Mouse (Mus musculus): Measurements from ENCODE around the gene Vwa8. TPM values are rescaled to one million over a fixed set of nuclear protein-coding genes. Genes with fewer than 3 reads are reported as not detected.

Vwa8 gene
- polyA plus RNA-seq, 2 experiments, result 11.8 to 14.0 TPM

DNA sequence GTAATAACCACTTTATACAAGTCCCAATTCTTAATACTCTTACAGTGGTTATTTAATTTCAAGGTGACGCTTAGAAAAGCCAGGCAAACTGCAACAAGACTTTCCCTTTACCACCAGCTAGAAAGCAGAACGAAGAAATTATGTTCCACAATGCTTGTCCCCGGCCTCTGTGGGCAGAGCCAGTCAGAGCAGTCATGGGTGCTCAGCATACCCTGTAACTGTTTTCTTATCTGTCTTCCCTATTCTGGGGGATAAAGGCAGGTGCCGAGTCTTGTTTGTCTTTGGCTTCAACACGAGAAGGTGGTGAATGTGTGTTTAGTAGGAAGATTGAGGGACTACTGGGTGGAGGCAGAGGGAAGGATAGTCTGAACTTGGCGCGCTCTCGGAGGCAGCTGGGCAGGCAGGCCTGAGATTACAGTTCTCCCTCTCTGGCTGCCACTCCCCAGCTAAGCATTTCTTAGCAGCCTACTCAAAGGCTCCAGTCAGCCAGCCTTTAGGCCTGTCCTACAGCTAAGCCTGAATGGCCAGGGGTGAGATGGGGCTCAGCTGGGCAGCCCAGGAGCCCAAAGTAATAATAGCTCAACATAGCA, 365.9 kb downstream of the Vwa8 start:
- Histone ChIP-seq H3K9ac (ENCODE audit: low read depth, low read length, severe bottlenecking) (no peak overlapping the region), H3K27ac (replicated peaks; ENCODE audit: low read depth, low read length) (no peak overlapping the region), H3K4me3 (replicated peaks; ENCODE audit: low read length) (no peak overlapping the region), H3K9me3 (ENCODE audit: control insufficient read depth, low read length) (no peaks in the 10 kb centered on the region), H3K27me3 (ENCODE audit: control insufficient read depth, insufficient read depth, low read length) (no peaks in the 10 kb centered on the region), H3K36me3 (ENCODE audit: control insufficient read depth, insufficient read depth, low read length) (no peaks in the 10 kb centered on the region), H3K4me2 (replicated peaks; ENCODE audit: low read depth, low read length, severe bottlenecking) (no peak overlapping the region), H3K4me1 (ENCODE audit: control insufficient read depth, insufficient read depth, low read length) (no peaks in the 10 kb centered on the region)
- no peak for TF ChIP-seq POLR2A (IDR thresholded peaks at IDR 0.05; ENCODE audit: borderline replicate concordance, extremely low read depth, insufficient read depth, insufficient read length)
- ATAC-seq (ENCODE audit: low FRiP score, low read depth) (no peak), DNase-seq (ENCODE audit: low spot score) (no peak)
- 86% methylated on average over 8 of the region's 8 CpGs for WGBS

DNA sequence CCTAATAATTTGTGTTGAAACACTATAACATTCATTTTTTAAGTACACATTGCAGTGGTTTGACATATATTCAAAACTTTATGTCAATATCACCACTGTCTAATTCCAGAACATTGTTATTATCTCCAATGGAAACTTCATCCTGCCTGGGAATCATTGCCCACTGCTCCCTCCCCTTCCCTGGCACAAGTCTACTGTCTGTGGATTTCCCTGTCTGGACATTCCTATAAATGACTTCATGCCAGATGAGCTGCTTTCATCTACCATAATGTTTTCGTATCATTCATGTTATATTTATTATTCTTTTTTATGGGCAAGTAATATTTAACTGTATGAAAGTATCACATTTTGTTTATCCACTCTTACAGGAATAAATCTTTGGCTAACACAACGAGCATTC, 367.5 kb downstream of the Vwa8 start:
- no peak for TF ChIP-seq POLR2A (IDR thresholded peaks at IDR 0.05; ENCODE audit: borderline replicate concordance, extremely low read depth, insufficient read depth, insufficient read length)
- no peak overlapping the region for H3K4me3 ChIP-seq (replicated peaks; ENCODE audit: low read length)
- WGBS, result 32% methylated on average over 2 of the region's 2 CpGs
- H3K4me1 ChIP-seq (ENCODE audit: control insufficient read depth, insufficient read depth, low read length), result no peaks in the 10 kb centered on the region
- H3K4me2 ChIP-seq (replicated peaks; ENCODE audit: low read depth, low read length, severe bottlenecking), result no peak overlapping the region
- no peaks in the 10 kb centered on the region for H3K36me3 ChIP-seq (ENCODE audit: control insufficient read depth, insufficient read depth, low read length)
- no peaks in the 10 kb centered on the region for H3K27me3 ChIP-seq (ENCODE audit: control insufficient read depth, insufficient read depth, low read length)
- H3K9ac ChIP-seq (ENCODE audit: low read depth, low read length, severe bottlenecking), result no peak overlapping the region
- ATAC-seq (ENCODE audit: low FRiP score, low read depth), result no peak
- DNase-seq (ENCODE audit: low spot score), result no peak
- no peak overlapping the region for H3K27ac ChIP-seq (replicated peaks; ENCODE audit: low read depth, low read length)
- H3K9me3 ChIP-seq (ENCODE audit: control insufficient read depth, low read length), result no peaks in the 10 kb centered on the region

DNA sequence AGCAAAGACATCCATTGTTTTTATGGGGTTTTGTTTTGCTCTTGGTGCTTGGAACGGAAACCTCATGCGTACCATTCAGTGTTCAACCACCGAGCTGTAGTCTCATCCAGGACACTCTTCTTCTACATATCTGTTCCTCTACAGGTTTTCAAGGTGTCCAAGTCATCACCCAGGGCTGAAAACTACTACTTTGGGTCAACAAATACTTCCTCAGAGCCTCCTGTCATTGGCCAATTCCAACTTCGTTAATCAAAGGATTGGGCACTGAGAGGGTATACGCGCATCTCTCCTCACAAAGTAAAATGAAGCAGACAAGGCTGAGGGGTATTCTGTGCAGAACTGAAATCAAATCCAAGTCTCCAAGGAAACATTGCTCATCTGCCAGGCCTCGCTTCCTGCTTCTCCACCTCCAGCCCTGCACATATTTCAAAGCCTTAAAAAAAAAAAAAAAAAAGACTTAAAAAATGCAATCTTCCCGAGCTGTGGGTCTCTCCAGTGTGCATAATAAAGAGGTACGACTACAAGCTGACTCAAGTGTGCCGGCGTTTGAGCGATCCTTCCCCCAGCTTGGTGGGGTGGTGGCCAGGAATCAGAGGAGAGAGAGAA, 374.7 kb downstream of the Vwa8 start:
- no peak for TF ChIP-seq POLR2A (IDR thresholded peaks at IDR 0.05; ENCODE audit: borderline replicate concordance, extremely low read depth, insufficient read depth, insufficient read length)

DNA sequence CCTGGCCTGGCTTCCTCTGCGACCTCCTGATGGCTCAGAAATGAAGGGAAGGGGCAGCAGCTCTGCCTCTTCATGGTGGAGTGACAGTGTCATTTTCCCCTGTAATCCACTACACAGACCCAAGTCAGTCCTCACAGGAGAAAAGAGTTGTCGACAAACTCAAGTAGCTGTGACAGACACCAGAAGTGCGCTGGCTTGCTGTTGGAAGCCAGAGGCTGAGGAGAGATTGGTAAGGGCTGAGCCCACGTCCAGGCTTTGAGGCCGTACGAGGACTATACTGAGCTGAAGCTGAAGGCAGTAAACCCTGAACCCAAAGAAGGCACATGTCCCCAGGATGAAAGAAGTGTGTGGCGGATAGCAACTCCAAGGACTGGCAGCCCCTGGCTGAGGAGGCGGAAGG, 376.6 kb downstream of the Vwa8 start:
- WGBS, result 64% methylated on average over 8 of the region's 8 CpGs
- Histone ChIP-seq H3K9ac (ENCODE audit: low read depth, low read length, severe bottlenecking) (no peak overlapping the region), H3K9me3 (ENCODE audit: control insufficient read depth, low read length) (no peaks in the 10 kb centered on the region), H3K27me3 (ENCODE audit: control insufficient read depth, insufficient read depth, low read length) (no peaks in the 10 kb centered on the region), H3K4me1 (ENCODE audit: control insufficient read depth, insufficient read depth, low read length) (peaks cover 5% of the 10 kb centered on the region), H3K4me3 (replicated peaks; ENCODE audit: low read length) (no peak overlapping the region), H3K27ac (replicated peaks; ENCODE audit: low read depth, low read length) (no peak overlapping the region), H3K4me2 (replicated peaks; ENCODE audit: low read depth, low read length, severe bottlenecking) (no peak overlapping the region), H3K36me3 (ENCODE audit: control insufficient read depth, insufficient read depth, low read length) (no peaks in the 10 kb centered on the region)
- no peak for TF ChIP-seq POLR2A (IDR thresholded peaks at IDR 0.05; ENCODE audit: borderline replicate concordance, extremely low read depth, insufficient read depth, insufficient read length)
- ATAC-seq (ENCODE audit: low FRiP score, low read depth) (no peak), DNase-seq (ENCODE audit: low spot score) (no peak)

More for the DNA sequence above, 374.7 kb downstream of the Vwa8 start:
- 84% methylated on average over 12 of the region's 12 CpGs for WGBS
- H3K36me3 ChIP-seq (ENCODE audit: control insufficient read depth, insufficient read depth, low read length), result no peaks in the 10 kb centered on the region
- no peaks in the 10 kb centered on the region for H3K27me3 ChIP-seq (ENCODE audit: control insufficient read depth, insufficient read depth, low read length)
- DNase-seq (ENCODE audit: low spot score), result no peak
- no peaks in the 10 kb centered on the region for H3K9me3 ChIP-seq (ENCODE audit: control insufficient read depth, low read length)
- H3K4me3 ChIP-seq (replicated peaks; ENCODE audit: low read length), result no peak overlapping the region
- H3K27ac ChIP-seq (replicated peaks; ENCODE audit: low read depth, low read length), result no peak overlapping the region
- no peaks in the 10 kb centered on the region for H3K4me1 ChIP-seq (ENCODE audit: control insufficient read depth, insufficient read depth, low read length)
- H3K9ac ChIP-seq (ENCODE audit: low read depth, low read length, severe bottlenecking), result no peak overlapping the region
- H3K4me2 ChIP-seq (replicated peaks; ENCODE audit: low read depth, low read length, severe bottlenecking), result no peak overlapping the region
- no peak for ATAC-seq (ENCODE audit: low FRiP score, low read depth)

DNA sequence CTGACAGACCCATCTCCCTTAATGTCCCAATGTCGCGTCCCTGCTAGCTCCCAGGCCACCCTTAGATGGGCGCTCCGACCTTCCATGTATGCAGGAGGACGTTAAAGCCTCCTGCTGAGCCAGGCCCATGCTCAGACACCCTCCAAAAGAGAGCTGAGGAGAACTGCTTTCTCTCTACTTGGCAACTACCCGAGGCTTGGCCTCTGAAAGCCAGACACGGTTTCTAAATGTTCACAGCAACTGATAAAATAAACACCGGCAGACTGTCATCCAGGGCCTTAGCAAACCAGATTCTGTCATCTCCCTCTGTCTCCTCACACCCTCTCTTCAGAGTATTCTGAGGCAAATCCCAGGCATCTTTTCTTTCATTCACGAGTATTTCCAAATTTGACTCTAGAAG, 377.2 kb downstream of the Vwa8 start:
- Histone ChIP-seq H3K9me3 (ENCODE audit: control insufficient read depth, low read length) (no peaks in the 10 kb centered on the region), H3K36me3 (ENCODE audit: control insufficient read depth, insufficient read depth, low read length) (no peaks in the 10 kb centered on the region), H3K27me3 (ENCODE audit: control insufficient read depth, insufficient read depth, low read length) (no peaks in the 10 kb centered on the region), H3K4me2 (replicated peaks; ENCODE audit: low read depth, low read length, severe bottlenecking) (no peak overlapping the region), H3K9ac (ENCODE audit: low read depth, low read length, severe bottlenecking) (no peak overlapping the region), H3K4me1 (ENCODE audit: control insufficient read depth, insufficient read depth, low read length) (peaks cover 5% of the 10 kb centered on the region), H3K27ac (replicated peaks; ENCODE audit: low read depth, low read length) (no peak overlapping the region), H3K4me3 (replicated peaks; ENCODE audit: low read length) (no peak overlapping the region)
- ATAC-seq (ENCODE audit: low FRiP score, low read depth) (no peak), DNase-seq (ENCODE audit: low spot score) (no peak)
- WGBS, result 73% methylated on average over 9 of the region's 9 CpGs
- no peak for TF ChIP-seq POLR2A (IDR thresholded peaks at IDR 0.05; ENCODE audit: borderline replicate concordance, extremely low read depth, insufficient read depth, insufficient read length)

Measured in limb, embryonic 14.5 days (tissue).